Mouse (Mus musculus) kidney, postnatal 25 days (tissue): ENCODE measurements around the gene Helz.

Experiments used
- DNase-seq, 2 experiments: peaks; one replicate each; pipeline ENCODE4 v3.0.0; 2021; ENCODE audit warnings: mixed read lengths in 2 of 2

The Helz gene

DNA sequence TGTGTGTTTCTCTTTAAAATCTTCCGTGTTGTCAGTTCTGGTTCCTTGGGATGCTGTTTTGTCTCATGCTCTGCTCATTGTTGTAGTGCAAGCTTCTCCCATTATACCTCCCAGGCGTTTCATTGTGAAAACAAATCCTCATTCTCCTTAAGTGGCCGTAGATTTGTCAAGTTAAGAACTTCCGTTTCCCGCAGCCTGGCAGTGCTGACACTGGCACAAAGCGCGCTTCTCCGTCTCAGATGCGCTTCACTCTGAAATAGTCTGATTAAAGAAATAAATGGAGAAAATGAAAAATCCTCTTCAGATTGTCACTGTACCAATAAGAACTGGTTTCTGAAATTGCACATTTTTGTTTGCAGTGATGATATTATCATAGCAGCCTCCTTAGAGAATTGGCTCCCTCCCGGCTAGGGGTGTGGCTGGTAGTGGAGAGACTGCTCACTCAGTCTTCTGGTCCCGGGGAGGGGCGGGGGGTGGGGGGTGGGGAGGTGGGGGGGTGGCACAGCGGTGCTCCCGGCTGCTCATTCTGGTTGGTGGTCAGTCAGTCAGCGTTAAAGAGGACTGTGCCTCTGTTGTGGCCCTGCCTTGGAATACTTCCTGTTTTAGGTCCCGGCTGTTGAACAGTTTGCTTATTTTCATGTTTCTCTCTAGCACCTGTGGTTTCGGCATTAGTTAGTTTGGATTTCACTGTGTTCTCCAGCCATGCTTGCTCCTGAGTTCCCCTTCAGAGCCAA is 128.6 kb downstream of the Helz start:
- no peak for DNase-seq

DNA sequence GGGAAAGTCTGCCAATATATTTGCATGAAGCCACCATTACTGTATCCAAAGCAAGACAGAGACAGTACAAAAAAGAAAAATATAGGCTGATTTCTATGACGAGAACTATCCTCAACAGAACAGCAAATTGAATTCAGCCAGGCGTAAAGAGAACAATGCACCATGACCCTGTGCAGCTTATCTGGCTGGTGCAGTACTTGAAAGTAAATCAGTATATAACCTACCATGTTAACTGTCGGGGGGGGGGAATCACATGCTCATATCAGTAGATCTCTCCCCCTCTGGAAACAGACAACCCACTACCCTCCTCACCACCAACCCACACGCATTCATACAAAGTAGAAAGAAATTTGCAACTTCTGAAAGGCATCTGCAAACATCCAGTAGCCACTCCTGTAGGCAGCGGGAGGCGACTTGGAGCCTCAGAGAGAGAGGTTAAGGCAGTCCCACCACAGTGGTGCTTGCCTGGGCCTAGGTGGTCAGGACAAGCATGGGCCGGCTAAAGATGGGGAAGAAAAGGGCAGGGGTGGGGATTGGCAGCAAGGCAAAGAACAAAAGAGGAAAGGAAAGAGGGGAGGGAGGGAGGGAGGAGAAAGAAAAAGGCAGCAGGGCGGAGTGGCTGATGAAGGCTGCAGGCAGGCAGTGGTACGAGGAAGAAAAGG is 135.1 kb downstream of the Helz start:
- DNase-seq = no peak

DNA sequence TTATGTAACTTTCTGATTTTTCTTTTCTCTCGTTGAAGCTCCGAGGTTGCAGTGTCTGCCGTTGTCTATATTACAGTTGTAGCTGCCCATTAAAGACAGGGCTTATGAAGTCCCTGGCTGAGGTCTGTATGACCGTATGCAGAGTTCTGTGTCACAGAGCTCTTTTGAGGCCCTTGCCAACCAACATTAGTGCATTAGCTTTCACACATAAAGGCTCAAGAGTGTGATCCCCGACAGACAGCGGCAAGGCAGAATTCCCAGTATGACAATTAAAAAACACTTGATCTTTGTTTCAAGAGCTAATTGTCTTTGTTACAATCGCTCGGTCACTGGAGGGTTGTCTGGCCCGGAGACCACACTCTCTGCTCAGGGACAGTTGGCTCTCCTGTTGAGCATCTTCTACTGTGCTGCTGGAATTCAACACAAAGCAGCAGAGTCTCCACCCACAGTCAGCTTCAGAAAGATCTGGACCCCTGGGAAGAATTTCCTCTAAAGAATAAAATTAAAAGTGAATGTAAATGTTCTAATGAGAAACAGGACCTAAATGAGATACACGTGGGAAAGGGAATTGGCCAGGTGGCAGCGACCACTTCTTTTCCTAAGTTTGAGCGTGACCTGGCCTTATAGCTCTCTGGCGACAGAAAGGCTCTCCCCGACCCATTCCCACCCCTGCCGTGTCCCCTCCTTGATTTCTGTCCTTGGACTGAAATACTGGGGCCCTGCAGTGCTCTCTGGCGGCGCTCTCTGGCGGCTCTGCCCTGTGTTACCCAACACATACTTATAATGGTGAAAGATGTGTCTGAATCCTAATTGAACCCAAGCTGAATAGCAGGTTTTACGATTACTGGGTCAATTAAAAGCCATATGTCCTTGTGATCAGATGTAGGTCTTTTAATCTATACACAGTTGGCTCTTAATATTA is 136.1 kb downstream of the Helz start:
- no peak for DNase-seq

DNA sequence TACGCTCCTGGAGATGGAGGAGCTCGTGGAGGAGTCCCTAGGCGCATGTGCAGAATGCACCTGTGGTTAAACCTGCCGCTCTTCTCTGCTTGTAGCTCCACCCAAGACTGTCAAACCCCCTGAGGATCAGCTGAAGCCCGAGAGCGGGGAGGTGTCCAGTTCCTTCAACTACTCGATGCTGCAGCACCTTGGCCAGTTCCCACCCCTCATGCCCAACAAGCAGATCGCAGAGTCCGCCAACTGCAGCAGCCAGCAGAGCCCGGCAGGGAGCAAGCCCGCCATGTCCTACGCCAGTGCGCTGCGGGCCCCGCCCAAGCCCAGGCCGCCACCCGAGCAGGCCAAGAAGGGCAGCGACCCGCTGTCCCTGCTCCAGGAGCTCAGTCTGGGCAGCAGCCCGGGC is 138.6 kb downstream of the Helz start:
- DNase-seq = no peak

DNA sequence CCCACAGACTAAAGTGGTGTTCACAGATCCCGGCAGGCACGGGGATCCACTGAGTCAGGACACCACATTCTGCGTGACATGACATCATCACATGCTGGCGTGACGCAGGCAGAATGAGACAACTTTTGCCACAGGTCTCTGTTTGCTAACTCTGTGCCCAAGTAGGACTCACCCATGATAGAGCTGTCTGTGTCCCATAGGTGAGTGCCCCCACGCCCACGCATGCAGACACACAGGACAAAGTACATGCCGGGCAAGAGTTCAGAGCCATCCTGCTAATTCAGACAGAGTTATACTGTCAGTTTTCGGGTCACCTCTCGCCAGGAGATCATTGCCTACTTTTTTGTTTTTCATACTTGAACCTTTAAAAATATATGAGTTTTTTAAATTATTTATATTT is 140.8 kb downstream of the Helz start:
- DNase-seq = no peak

DNA sequence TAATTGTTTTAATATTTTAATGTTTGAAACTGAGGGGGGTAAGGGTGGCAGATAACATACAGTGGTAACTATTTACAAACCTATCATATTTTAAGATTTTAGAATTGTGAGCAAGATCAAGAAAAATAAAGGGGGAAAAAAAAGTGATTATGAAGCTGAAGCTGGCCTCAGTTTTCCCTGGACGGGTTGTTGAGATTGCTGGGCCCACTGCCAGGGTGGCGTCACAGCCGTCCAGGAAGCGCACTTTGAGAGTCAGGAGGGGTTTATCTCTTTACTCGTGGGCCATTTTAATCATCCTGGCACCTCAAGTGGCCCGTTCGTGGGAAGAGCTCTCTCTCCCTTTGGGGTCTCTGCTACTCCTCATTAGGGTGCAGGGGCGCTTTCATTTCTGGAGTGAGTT is 143.8 kb downstream of the Helz start:
- DNase-seq = peak; percentile 40 to 48

DNA sequence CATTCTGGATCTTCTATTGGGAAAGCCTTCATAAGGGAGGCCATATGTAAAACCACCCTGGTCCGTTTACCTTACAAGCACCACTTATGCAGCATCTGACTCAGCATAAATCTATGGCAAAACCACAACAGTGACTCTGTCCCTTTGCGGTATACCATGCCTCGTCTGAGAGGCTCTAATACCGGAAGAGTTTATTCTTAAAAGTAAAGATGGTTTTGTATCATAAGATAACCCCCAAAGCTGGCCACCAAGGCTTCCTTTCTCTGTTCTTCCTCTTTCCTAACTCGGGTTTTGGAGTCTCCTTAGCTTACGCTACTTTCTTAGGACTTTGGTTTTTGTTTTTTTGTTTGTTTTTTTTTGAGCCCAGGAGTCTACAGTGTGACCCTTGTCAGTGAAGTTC is 145.6 kb downstream of the Helz start:
- DNase-seq = no peak

DNA sequence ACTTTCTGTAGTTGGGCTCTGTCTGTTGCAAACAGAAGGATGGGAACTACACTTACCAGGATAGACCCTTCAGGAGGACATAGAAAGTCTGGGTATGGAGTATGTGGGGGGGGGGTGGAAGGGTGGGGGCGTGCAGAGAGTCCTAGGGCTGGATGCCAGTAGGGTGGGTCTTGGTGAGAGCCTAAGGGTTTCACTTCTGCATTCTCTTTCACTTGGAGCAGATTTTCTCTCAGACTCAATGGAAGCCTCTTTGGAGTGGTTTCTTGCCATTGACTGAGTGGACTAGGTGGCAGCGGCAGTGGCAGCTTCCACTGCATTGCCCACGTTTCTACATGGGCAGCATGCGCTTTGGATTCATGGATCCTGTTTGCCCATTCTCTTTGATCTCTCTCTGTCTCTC is 152.2 kb downstream of the Helz start:
- no peak for DNase-seq

DNA sequence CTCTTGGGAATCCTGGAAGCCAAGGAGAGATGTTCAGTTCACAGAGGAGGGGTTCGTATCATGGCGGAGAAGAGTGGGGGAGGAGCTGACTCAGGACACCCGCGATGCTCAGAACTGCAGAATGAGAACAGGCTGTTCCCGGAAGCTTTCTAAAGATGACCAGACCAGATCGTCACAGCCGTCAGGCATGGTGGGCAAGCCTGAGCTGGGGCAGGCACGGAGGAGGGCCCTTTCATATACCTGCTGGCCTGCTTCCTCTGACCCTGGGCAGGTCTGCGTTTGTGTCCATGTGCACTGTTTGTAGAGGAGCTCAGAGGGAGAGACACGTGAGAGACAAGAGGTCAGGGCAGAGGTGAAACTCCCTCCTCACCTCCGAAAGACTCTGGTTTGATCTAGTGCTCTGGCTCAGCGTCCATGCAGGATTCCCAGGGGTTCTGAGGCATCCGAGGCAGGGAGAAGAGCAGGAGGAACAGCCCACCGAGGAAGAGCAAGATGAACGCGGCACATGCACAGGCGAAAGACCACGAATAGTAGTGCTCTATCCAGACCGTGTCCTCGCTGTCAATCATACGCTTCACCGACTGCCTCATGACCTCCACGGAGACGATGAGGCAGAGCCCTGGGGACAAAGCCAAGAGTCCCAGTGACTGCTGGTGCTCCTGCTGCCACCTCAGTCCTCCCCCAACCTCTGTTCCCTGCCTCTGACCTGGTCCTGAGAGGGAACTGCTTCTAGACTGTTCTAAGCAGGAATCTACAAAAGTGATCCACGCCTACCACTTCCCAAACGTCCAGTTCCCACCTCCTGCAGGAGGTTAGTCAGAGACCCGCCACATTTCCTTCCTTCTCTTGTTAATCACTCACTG is 155.8 kb downstream of the Helz start:
- peak; percentile 29 to 61 for DNase-seq

DNA sequence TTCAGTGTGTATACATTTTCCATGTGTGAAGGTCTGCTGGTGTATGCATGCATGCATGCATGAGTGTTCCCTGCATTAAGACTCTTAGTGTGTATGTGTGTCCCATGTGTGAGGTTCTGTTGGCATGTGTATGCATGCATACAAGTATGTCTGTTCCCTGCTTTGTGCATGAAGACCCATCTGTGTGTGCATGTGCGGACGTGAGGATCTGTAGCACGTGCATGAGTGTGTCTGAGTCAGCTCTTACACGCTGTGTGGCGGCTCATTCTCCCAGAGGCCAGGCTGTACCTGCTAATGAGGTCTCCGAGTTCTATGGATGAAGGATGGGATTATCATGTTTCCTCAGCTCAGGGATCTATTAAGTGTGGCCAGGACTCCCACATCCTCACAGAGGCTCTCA is 157.3 kb downstream of the Helz start:
- DNase-seq = no peak

DNA sequence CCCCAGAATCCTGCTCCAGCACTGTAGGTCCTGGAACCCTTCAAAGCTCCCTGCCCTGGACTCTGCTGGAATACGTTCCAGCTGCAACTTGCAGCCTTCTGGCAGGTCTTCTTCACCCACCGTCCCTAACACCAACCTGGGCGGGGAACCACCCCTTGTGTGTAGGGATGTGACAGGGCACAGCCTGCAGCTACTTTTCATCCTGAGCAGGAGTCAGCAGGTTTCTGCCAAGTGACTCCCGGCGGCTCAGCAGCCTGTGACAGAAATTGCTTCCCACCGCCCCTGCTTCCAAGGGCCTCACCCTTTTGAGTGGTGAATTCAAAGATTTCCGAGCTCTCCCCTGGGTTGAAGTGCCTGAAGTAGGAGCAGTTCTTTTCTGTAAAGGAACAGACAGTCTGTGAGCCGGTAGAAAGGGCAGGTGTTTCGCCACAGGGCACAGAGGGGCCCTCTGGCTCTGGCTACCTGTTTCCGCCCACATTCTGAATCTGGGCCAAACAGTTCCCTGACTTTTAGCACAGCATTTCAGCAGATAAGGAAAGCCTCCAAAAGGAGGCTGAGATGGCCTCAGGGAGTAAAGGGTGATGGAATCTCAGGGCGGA is 157.8 kb downstream of the Helz start:
- DNase-seq = peak in 1 of 2 experiments; percentile 17

DNA sequence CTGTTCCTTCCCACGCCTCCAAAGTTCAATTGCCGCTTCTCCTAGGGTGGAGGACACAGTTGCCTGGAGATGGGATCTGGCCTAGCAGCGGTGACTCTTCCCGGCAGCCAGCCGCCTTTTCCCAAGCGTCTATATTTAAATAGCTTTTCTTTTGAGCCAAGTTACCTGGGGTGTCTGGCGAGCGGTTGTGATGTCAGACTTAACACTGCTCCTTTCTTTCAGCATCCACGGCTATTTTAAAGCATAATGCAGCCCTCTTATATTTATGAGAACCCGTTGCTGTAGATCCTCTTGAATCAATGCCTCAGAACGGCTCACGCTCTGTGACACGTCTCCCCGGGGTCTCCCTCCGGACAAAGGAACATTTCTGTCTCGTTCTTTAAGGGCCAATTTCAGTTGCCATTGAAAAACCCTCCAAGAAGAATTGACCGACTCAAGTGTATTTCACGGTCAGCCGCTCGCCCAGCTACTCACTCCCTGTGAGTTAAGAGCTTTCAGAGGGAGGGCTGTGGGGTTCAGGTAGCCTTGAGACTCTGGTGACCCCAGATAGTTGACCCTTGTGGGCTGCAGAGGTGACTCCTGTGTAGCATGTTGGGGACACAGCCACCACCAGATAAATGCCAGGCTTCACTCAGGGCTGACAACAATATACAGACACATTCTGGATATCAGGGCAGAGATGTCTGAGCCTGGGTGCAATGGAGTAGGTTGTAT is 160.3 kb downstream of the Helz start:
- DNase-seq = no peak

DNA sequence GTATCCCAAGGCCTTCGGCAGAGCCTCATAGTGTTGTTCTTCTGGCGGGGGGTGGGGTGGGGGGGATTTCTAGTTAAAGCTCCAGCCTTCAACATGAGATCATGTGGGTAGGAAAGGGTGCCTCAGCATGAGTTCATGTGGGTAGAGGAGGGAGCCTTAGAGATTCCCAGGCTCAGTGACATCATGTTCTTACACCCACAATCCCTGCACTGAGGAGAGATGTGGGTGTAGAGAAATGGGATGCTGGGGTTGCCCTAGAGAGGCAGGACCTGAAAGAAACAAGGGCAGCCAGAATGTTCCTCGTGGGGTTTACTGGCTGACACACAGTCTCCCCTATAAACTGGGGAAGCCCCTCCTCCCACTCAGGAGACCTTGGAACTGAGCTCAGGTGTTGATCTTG is 162.6 kb downstream of the Helz start:
- DNase-seq = no peak

DNA sequence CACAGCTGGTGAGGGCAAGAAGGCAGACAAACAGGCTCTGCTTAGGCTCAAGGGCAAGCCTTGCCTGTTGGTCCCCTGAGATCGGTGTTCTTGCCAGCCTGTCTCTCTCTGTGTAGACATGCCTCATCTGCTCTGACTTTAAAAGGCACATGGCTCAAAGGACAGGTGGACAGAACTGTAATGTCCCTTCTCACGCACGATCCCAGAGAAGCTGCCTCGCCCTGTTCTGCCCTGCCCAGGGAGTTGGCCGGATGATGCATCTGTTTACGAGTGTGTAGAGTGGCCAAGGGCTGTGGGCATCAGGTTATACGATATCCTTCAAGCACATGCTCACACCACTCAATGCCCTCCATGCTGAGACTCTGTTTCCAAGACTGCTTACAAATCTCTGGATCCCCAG is 166.6 kb downstream of the Helz start:
- no peak for DNase-seq

DNA sequence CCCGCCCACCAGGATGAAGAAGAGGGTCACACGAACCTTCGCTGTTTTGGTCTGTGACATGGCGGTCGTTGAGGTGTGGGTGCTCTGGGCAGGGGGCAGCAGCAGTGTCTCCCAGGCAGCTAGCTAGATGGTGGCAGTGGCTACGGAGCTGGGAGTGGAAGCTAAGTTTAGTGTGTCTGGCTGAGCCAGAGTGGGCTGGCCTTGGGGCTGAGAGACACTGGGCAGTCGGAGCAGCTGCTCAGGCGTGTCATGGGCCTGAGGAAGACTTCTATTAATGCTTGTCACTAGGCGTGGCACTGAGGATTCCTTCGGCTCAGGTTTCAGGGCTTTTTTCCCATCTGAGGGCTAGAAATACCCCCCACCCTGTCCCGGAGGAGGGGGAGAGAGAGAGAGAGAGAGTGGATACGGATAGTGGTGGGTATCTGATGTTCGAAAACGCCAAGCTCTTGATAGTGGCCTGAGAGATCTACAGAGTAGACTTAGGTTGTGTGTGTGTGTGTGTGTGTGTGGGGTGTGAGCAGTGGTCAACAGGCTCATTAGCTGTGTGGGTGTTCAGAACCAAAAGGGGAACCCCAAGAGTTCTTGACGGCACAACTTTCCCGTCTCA is 168.7 kb downstream of the Helz start, which contains the start of gene Cacng1:
TSS of gene Cacng1 (minus strand) at position 191 of the 607 bp plus-strand sequence.
- DNase-seq = no peak

DNA sequence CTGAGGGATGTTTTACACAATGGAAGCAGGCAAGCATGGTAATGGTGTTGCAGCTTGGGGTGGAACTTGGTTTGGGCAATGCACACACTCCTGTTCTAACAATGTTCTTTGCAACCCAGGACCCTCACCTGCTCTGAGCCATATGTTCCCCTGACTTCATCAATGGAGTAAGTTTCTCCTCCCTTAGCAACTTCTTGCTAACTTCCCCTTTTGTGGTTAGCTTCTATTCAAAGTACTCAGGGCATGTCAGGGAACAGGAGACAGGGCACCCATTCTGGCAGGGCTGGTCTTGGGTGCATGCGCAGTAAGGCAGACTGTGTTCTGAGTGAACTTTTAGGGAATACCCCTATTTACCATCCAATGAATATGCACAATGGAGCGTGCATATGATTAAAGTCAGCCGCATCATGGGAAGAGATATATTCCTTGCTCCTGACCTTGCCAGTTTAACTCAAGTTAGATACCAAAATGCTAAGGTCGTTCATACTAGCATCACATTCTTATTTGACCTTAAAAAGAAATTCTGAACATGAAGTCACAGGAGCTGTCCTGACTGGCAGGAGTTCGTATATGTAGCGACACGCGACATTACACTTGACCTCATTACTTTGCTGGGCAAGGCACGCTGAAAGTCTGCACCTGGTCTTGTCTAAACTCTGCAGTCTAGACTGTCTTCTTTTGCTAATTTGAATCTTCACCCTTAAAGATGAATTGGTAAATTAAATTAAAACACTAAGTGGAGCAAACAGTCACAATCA is 172.7 kb downstream of the Helz start:
- no peak for DNase-seq

DNA sequence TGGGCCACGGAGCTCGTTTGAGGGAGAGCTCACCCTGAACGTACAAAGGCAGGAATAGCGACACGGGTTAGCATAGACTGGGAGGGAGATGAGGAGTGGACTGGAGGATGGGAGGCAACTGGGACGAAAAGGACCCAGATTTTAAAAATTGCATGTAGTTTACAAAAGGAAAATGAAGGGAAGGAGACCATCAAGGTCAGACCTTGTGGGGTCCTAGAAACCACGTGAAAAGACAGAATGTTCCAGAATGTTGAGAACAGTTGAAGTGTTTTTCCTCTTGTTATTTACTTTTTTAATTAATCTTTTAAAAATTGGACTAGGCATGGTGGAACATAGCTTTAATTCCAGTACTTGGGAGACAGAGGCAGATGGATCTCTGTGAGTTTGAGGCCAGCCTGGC is 173.3 kb downstream of the Helz start:
- DNase-seq = no peak

DNA sequence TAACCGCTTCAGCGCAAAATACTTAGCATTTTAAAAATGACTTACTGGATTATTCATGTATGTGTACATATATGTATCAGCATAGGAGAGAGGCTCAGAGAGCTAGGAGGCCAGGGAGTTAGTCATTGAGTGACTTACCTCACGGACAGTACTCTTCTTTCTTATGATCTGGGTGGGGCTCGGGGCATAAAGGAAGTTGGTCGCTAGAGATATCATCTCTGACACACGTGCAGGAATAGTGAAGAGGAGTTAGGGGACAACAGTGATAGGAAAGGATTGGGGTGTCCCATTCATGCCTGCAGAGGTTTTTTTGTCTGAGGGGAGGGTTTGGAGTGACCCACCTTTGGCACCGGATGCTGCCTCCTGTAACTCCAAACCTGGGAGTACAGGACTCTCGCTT is 176.9 kb downstream of the Helz start:
- no peak for DNase-seq

DNA sequence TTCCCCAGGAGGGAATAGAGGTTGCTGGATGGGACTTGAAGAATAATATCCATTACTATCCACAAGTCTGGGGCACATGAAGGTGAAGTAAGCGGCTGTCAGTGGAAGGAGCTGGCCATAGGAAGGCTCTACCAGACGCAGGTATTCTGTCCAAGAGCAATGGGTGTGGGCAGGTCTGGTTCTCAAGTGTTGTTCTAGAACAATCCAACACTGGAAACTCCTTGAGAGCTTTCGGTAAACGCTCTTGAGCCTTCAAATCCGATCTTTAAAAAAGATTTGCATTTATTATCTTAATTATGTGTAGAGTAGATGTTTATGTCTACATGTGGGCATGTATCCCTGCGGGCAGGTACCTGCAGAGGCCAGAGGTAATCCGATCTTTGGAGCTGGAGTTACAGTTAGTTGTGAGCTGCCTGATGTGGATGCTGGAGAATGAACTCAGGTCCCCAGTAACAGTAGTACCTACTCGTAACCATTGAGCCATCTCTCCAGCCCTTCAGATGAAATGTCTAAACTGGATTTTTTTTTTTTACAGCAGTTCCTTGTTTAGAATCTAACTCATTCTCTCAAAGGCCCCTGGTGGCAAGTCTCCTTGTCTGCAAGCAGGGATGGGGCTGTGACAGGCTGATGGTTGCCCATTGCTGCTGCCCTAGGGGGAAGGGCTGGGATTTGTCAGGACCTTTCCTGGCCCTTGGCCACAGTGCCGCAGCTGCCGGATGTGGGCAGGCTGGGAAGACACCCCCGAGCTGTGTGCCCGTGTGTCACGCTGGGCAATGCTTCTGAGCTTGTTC is 180.5 kb downstream of the Helz start:
- DNase-seq = peak in 1 of 2 experiments; percentile 54
